Mouse (Mus musculus) erythroid progenitor cell, adult 5-6 weeks (primary cell): Measurements from ENCODE around the gene Ifi211. TPM values are rescaled to one million over a fixed set of nuclear protein-coding genes. Genes with fewer than 3 reads are reported as not detected.
"Not testable (repeated sequence)": the region's sequence is repeated elsewhere in the genome, so short reads cannot be mapped to it uniquely, and the experiment has no call there.

Experiments used
- ATAC-seq: replicated peaks from 2 replicates; pipeline ENCODE4 v1.8.0; 2016; ENCODE audit warnings: moderate number of reproducible peaks, mild to moderate bottlenecking, moderate TSS enrichment, inconsistent platforms; ENCODE audit not compliant: poor library complexity, low FRiP score, severe bottlenecking
- total RNA-seq, 2 experiments: library from RNA; stranded (forward) in 1 of 2; stranded (reverse) in 1 of 2; fragments of 150-400 nt in 1 of 2; fragments of 186-747, 209-891 nt in 1 of 2; gene quantifications; 2 replicates each; pipeline versions ENCODE4 v1.2.3 to v1.2.4; 2015 to 2017; ENCODE audit warnings: low replicate concordance in 2 of 2

The Ifi211 gene
- total RNA-seq, 2 experiments from 2014 or later: 5.3 to 16.3 TPM

DNA sequence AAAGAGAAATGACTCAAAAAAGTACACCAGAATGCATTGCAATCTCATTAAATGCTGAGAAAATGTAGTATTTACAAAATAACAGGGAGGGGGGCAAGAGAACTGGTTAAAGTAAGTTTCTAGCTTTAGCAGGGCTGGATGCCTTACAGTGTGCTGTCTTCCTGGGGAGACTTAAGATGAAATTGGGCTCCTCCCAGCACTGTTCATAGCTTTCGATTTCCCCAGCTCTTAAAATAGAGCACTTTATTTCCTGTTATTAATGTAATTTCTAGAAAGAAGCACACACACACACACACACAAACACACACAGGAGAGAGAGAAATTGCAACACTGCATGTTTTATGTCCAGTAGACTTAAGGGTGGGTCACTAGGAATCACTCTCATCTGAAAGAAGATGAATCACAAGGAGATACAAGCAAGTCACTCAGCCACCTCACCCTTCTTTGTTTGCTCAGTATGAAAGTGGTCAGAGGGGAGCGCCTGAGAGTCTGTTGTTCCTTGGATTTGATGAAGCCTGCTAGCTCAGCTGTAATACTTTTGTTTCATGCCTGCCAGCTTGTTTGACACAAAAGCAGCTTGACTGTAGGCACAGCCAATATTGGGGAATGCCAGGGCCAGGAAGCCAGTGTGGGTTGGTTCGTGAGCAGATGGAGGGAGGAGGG is 32.7 kb downstream of the Ifi211 start:
- peak; percentile 31; the same call in 1 of the 2 replicates for ATAC-seq

DNA sequence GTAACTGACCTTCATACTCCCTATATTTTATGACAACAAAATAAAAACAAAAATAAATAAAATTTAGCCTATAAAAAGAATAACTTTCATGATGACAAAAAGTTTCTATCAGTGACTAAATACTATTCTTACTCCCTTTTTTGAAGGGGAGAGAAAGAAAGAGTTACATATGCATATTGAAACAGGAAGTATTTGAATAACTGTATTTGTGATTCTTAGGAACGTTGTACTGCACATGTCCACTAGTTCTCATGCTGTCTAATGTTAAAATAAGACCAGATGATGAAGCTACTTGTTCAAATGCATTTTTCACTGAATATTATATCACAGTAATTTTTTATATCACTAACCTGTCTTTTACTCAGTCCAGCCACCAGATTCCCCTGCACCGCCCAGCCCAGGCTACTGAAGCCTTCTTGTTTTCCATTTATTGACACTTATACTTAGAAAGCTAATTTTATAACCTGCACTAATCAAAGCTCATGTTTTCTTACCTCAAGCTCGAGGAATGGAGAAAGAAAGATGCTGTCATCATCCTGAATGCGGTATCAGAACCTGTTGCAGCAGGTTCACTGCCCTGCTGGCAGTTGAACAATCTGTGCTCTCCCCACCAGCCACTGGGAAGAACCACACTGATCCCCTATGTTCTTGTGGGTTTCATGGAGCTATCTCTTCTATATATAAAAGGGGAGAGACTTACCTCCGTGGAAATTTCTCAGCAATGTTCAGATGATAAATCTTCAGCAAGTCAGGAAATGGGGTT is 33.4 kb downstream of the Ifi211 start:
- ATAC-seq: 0 out of 2 replicates have a peak, but pooled peaks have one; percentile 12

DNA sequence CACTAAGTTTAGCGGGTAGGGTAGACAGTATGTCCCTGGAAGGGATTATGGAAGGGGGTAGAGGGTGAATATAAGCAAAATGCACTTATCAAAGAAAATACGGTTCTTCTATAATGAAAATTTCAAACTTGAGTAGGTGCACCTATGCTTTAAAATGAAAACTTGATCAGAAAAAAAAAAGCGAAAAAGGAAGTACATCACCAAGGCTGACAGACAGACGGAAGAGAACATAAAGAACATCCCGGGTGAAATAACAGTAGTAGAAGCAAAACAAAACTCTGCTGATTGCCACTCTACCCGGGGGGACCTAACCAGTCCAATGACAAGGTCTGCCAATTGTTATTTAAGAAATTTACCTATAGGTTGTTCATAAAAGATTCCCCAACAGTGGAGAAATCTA is 34.6 kb downstream of the Ifi211 start:
- not testable (repeated sequence) for ATAC-seq

DNA sequence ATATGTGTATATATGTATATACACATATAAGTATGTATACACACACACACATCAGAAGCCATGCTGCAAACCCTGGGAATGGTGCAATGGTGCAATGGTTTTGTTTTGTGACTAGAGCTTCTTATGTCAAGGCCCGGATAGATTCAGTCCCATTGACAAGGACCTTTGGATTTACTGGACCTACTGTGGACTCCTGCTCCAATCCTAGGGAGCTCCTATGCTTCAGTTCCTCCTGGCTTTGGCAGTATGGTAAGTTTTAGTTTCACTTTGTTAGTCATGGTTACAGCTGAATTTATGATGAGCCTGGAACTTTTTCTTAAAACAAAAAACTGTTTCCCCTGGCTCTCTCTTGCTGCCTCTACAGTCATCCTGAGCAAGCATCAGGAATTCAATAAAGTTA is 35.7 kb downstream of the Ifi211 start:
- not testable (repeated sequence) for ATAC-seq

DNA sequence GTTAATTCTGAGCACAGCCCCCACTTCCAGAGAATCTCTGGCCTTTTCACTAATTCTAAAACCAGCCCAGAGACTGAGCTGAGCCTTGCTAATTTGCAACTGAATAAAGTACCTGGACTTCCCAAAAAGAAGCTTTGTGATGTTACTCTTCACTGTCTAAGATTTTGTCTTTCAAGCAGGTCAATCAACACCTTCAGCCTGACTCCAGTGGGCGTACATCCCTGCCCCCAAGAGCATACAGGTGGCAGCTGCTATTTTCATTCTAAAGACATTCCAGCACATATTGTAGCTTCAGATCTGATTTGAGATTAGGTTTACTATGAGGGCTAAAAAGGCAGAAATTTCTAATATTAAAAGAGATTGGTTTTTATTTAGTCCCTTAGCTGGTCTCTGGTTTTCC is 44.3 kb downstream of the Ifi211 start:
- ATAC-seq: not testable (repeated sequence)

DNA sequence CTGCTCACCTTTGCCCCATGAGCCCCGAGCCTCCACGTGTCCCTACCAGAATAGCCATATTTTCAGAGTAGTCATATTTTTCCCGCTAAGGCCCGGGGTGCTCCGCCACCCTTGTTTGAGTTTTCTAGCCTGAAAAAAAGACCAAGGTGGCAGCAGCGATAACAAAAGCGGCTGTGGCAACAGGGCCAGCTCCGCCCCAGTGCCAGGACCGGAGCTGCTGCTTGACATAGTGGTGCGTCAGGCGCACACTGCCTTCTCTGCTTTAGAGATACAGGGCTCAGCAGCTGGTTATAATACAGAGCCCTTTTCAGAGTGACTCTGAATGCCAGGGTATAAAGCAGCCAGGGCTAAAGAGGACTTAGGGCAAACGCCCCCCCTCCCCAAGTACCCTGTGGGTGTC is 46.3 kb downstream of the Ifi211 start:
- peak; percentile 94 for ATAC-seq

DNA sequence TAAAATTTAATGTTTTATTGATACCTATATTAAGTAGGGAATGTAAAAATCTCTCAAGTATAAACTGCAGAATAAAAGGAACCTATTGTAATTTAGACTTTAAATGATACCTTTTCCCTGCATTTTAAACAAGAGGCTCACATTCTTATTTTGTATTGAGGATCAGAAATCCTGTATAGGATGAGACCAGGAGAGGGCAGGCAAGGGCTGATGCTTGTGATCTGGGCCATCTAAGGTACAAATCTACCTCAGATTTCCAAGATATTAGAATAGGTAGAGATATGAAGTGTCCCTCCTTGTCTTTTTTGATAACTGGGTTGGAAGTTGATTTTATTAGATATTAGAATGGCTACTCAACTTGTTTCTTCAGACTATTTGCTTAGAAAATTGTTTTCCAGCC is 59.1 kb downstream of the Ifi211 start:
- ATAC-seq: not testable (repeated sequence)

DNA sequence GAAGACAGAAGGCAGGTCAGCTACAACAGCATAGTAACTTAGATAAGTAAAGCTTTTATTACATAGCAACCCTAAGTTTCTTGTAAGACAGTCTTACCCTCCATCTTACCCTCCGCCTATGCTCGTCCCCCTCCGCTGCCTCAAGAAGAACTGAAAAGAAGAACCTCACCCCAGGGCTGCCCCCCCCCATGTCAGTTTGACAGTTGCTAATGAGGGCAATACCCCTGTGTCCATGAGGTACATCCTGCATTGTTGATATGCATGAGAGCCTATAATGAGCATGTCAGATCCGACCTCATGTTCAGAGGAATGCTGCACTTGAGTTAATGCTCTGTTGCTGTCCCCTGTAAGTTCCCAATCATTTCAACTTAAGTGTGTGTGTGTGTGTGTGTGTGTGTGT is 60.0 kb downstream of the Ifi211 start:
- not testable (repeated sequence) for ATAC-seq

Other genes with a start within 250 kb of the Ifi211 start
- 1.3 TPM in 1 of 2 replicates, not detected in the other for gene Ifi208, start 239.4 kb downstream of the Ifi211 start, total RNA-seq (2015; ENCODE audit: low replicate concordance)
- not detected in 2 replicates for gene Ifi208, start 239.4 kb downstream of the Ifi211 start, total RNA-seq (2017; ENCODE audit: low replicate concordance)
- 8.6 and 12.6 TPM in 2 replicates for gene Ifi207, start 171.3 kb downstream of the Ifi211 start, total RNA-seq (2015; ENCODE audit: low replicate concordance)
- gene Ifi207, start 171.3 kb downstream of the Ifi211 start, total RNA-seq (2017; ENCODE audit: low replicate concordance): 2.4 and 2.7 TPM in 2 replicates
- 5.4 and 9.7 TPM in 2 replicates for gene Ifi204, start 146.1 kb downstream of the Ifi211 start, total RNA-seq (2015; ENCODE audit: low replicate concordance)
- gene Ifi204, start 146.1 kb downstream of the Ifi211 start, total RNA-seq (2017; ENCODE audit: low replicate concordance): 10.1 and 13.5 TPM in 2 replicates
- gene Mndal, start 29.4 kb upstream of the Ifi211 start, total RNA-seq (2015; ENCODE audit: low replicate concordance): 54.8 and 103 TPM in 2 replicates
- gene Mndal, start 29.4 kb upstream of the Ifi211 start, total RNA-seq (2017; ENCODE audit: low replicate concordance): 12.8 and 34.0 TPM in 2 replicates
- 25.2 and 30.6 TPM in 2 replicates for gene Ifi203, start 29.6 kb upstream of the Ifi211 start, total RNA-seq (2015; ENCODE audit: low replicate concordance)
- gene Ifi203, start 29.6 kb upstream of the Ifi211 start, total RNA-seq (2017; ENCODE audit: low replicate concordance): 7.5 and 8.6 TPM in 2 replicates
- not detected in 2 replicates for gene Ifi202b, start 69.7 kb upstream of the Ifi211 start, total RNA-seq (2015; ENCODE audit: low replicate concordance)
- not detected in 2 replicates for gene Ifi202b, start 69.7 kb upstream of the Ifi211 start, total RNA-seq (2017; ENCODE audit: low replicate concordance)
- 1.3 and 4.7 TPM in 2 replicates for gene Ifi205, start 118.8 kb upstream of the Ifi211 start, total RNA-seq (2015; ENCODE audit: low replicate concordance)
- gene Ifi205, start 118.8 kb upstream of the Ifi211 start, total RNA-seq (2017; ENCODE audit: low replicate concordance): 5.5 TPM in 1 of 2 replicates, not detected in the other
- not detected in 2 replicates for gene Olfr433, start 127.7 kb upstream of the Ifi211 start, total RNA-seq (2015; ENCODE audit: low replicate concordance)
- gene Olfr433, start 127.7 kb upstream of the Ifi211 start, total RNA-seq (2017; ENCODE audit: low replicate concordance): not detected in 2 replicates
- gene Olfr432, start 136.2 kb upstream of the Ifi211 start, total RNA-seq (2015; ENCODE audit: low replicate concordance): not detected in 2 replicates
- gene Olfr432, start 136.2 kb upstream of the Ifi211 start, total RNA-seq (2017; ENCODE audit: low replicate concordance): not detected in 2 replicates
- not detected in 2 replicates for gene Olfr430, start 153.6 kb upstream of the Ifi211 start, total RNA-seq (2015; ENCODE audit: low replicate concordance)
- gene Olfr430, start 153.6 kb upstream of the Ifi211 start, total RNA-seq (2017; ENCODE audit: low replicate concordance): not detected in 2 replicates
- gene Olfr429, start 171.3 kb upstream of the Ifi211 start, total RNA-seq (2015; ENCODE audit: low replicate concordance): not detected in 2 replicates
- not detected in 2 replicates for gene Olfr429, start 171.3 kb upstream of the Ifi211 start, total RNA-seq (2017; ENCODE audit: low replicate concordance)
- not detected in 2 replicates for gene Olfr427, start 183.8 kb upstream of the Ifi211 start, total RNA-seq (2015; ENCODE audit: low replicate concordance)
- not detected in 2 replicates for gene Olfr427, start 183.8 kb upstream of the Ifi211 start, total RNA-seq (2017; ENCODE audit: low replicate concordance)
- gene Olfr231, start 208.1 kb upstream of the Ifi211 start, total RNA-seq (2015; ENCODE audit: low replicate concordance): 0.36 and 2.5 TPM in 2 replicates
- gene Olfr231, start 208.1 kb upstream of the Ifi211 start, total RNA-seq (2017; ENCODE audit: low replicate concordance): 1.2 and 3.5 TPM in 2 replicates
- gene Olfr424, start 218.5 kb upstream of the Ifi211 start, total RNA-seq (2015; ENCODE audit: low replicate concordance): not detected in 2 replicates
- gene Olfr424, start 218.5 kb upstream of the Ifi211 start, total RNA-seq (2017; ENCODE audit: low replicate concordance): not detected in 2 replicates
- gene Olfr420, start 242.6 kb upstream of the Ifi211 start, total RNA-seq (2015; ENCODE audit: low replicate concordance): not detected in 2 replicates
- 0.77 TPM in 1 of 2 replicates, not detected in the other for gene Olfr420, start 242.6 kb upstream of the Ifi211 start, total RNA-seq (2017; ENCODE audit: low replicate concordance)